Comparison of ENCODE assay signal across 8 mouse cellular contexts in genomic region chr2:80616854-80617737, GRCm38 (mm10). TPM values are rescaled to one million over a fixed set of nuclear protein-coding genes. Genes with fewer than 3 reads are reported as not detected.
DNase-seq lines count a peak whose midpoint lies in the region; ATAC-seq and TF ChIP-seq lines count a peak whose summit lies in the region.

Dusp19 (plus strand) TSS chr2:80617045.
Nup35 (plus strand) TSS chr2:80617236.

- H3K36me3 ChIP-seq in heart, embryonic 11.5 days (ENCODE audit: control insufficient read depth, insufficient read depth, low read length) = no peaks in the 10 kb centered on the region
- H3K36me3 ChIP-seq in kidney, embryonic 16.5 days (ENCODE audit: insufficient read depth, low read length) = 0 out of 2 replicates have a peak, but pooled peaks cover 2% of the 10 kb centered on the region
- H3K36me3 ChIP-seq in liver, adult 2 months (ENCODE audit: control insufficient read depth, insufficient read depth, low read length) = peaks cover 2% of the 10 kb centered on the region; the same call in 1 of the 2 replicates
- H3K36me3 ChIP-seq in myocyte (ENCODE audit: control insufficient read depth, insufficient read depth) = no peaks in the 10 kb centered on the region
- peaks cover 3% of the 10 kb centered on the region; the same call in 1 of the 2 replicates for H3K36me3 ChIP-seq in splenic B cell, adult 2 months (ENCODE audit: control insufficient read depth, insufficient read depth, low read length, poor library complexity, severe bottlenecking)

- H3K4me1 ChIP-seq in bone marrow macrophage, adult 2 months (ENCODE audit: control insufficient read depth, insufficient read depth, low read length) = peaks cover 8% of the 10 kb centered on the region
- H3K4me1 ChIP-seq in embryonic fibroblast, embryonic 13.5 days (ENCODE audit: control insufficient read depth, insufficient read depth, low read length) = no peaks in the 10 kb centered on the region; the same call in 1 of the 2 replicates
- no peaks in the 10 kb centered on the region for H3K4me1 ChIP-seq in heart, embryonic 11.5 days (ENCODE audit: control insufficient read depth, insufficient read depth, low read length)
- peaks cover 5% of the 10 kb centered on the region; the same call in 1 of the 2 replicates for H3K4me1 ChIP-seq in kidney, embryonic 16.5 days (ENCODE audit: insufficient read depth, low read length)
- peaks cover 3% of the 10 kb centered on the region; the same call in 1 of the 2 replicates for H3K4me1 ChIP-seq in liver, adult 2 months (ENCODE audit: control insufficient read depth, insufficient read depth, low read length)

- ATAC-seq in heart, embryonic 11.5 days (replicated peaks; ENCODE audit: insufficient number of reproducible peaks, low FRiP score, low TSS enrichment) = peak; percentile 97
- peak; percentile 100 for ATAC-seq in kidney, embryonic 16.5 days (ENCODE audit: low FRiP score, low TSS enrichment)

- peak within 1 kb of the TSS; percentile 86 for H3K4me2 ChIP-seq in heart, embryonic 11.5 days
- peak within 1 kb of the TSS; percentile 77 for H3K4me2 ChIP-seq in kidney, embryonic 16.5 days (replicated peaks; ENCODE audit: low read depth, low read length)
- H3K4me2 ChIP-seq in myocyte (ENCODE audit: low read depth) = peak within 1 kb of the TSS; percentile 84

- WGBS in heart, embryonic 11.5 days (ENCODE audit: insufficient replicate concordance) = 1% methylated on average over 21 of the region's 21 CpGs
- WGBS in kidney, embryonic 16.5 days = under 1% methylated on average over 21 of the region's 21 CpGs
- WGBS in liver, adult 2 months = under 1% methylated on average over 21 of the region's 21 CpGs

- H3K9ac ChIP-seq in heart, embryonic 11.5 days (ENCODE audit: low read depth, low read length) = peak within 1 kb of the TSS; percentile 81
- peak within 1 kb of the TSS; percentile 84 for H3K9ac ChIP-seq in kidney, embryonic 16.5 days (replicated peaks; ENCODE audit: low read length)
- H3K9ac ChIP-seq in liver, adult 2 months (ENCODE audit: low read depth, low read length) = peak within 1 kb of the TSS; percentile 56

- H3K27me3 ChIP-seq in heart, embryonic 11.5 days (ENCODE audit: control insufficient read depth, insufficient read depth, low read length) = no peaks in the 10 kb centered on the region
- no peaks in the 10 kb centered on the region for H3K27me3 ChIP-seq in kidney, embryonic 16.5 days (ENCODE audit: insufficient read depth, low read length)
- no peaks in the 10 kb centered on the region for H3K27me3 ChIP-seq in liver, adult 2 months (ENCODE audit: control insufficient read depth, insufficient read depth, low read length)
- H3K27me3 ChIP-seq in myocyte (ENCODE audit: control insufficient read depth, insufficient read depth, insufficient read length) = no peaks in the 10 kb centered on the region
- no peaks in the 10 kb centered on the region for H3K27me3 ChIP-seq in splenic B cell, adult 2 months (ENCODE audit: control insufficient read depth, insufficient read depth, low read length, poor library complexity, severe bottlenecking)

- H3K9me3 ChIP-seq in heart, embryonic 11.5 days (replicated peaks; ENCODE audit: control insufficient read depth, low read length) = no peaks in the 10 kb centered on the region
- no peaks in the 10 kb centered on the region for H3K9me3 ChIP-seq in kidney, embryonic 16.5 days (ENCODE audit: low read length)

- no peak for TF ChIP-seq CTCF in bone marrow macrophage, adult 2 months (IDR thresholded peaks at IDR 0.05; ENCODE audit: low read depth, low read length)
- no peak for TF ChIP-seq CTCF in embryonic fibroblast, embryonic 13.5 days (IDR thresholded peaks at IDR 0.05; ENCODE audit: borderline replicate concordance, insufficient read depth, low read length)
- no peak for TF ChIP-seq CTCF in liver, adult 2 months (IDR thresholded peaks at IDR 0.05; ENCODE audit: low read depth, low read length)

- peak; percentile 93 for DNase-seq in A20 (ENCODE audit: low read depth, low spot score)
- peak; percentile 80 for DNase-seq in liver, adult 2 months (ENCODE audit: extremely low read depth, low read depth, low spot score)
- DNase-seq in splenic B cell, adult 2 months (ENCODE audit: low read depth, low spot score) = peak; percentile 93

- peak within 1 kb of the TSS; percentile 66 for H3K4me3 ChIP-seq in bone marrow macrophage, adult 2 months (ENCODE audit: insufficient read depth, low read length)
- H3K4me3 ChIP-seq in embryonic fibroblast, embryonic 13.5 days (ENCODE audit: insufficient read depth, low read length) = peak within 1 kb of the TSS; percentile 80
- H3K4me3 ChIP-seq in heart, embryonic 11.5 days (ENCODE audit: low read depth, low read length) = peak within 1 kb of the TSS; percentile 72
- peak within 1 kb of the TSS; percentile 78 for H3K4me3 ChIP-seq in kidney, embryonic 16.5 days (ENCODE audit: low read length)
- peak within 1 kb of the TSS; percentile 56 for H3K4me3 ChIP-seq in liver, adult 2 months (ENCODE audit: insufficient read depth, low read depth, low read length)
- peak within 1 kb of the TSS; percentile 42 for H3K4me3 ChIP-seq in myocyte

- H3K79me2 ChIP-seq in liver, adult 2 months (ENCODE audit: control insufficient read depth, insufficient read depth, low read length) = no peaks in the 10 kb centered on the region
- no peaks in the 10 kb centered on the region for H3K79me2 ChIP-seq in myocyte (ENCODE audit: control insufficient read depth, insufficient read depth)

- H3K27ac ChIP-seq in bone marrow macrophage, adult 2 months (ENCODE audit: insufficient read depth, low read depth, low read length) = peak within 1 kb of the TSS; percentile 46; the same call in 1 of the 2 replicates
- peak within 1 kb of the TSS; percentile 79 for H3K27ac ChIP-seq in embryonic fibroblast, embryonic 13.5 days (ENCODE audit: insufficient read depth, low read length)
- H3K27ac ChIP-seq in heart, embryonic 11.5 days (ENCODE audit: low read depth, low read length) = peak within 1 kb of the TSS; percentile 74
- peak within 1 kb of the TSS; percentile 63 for H3K27ac ChIP-seq in kidney, embryonic 16.5 days (ENCODE audit: low read length)
- H3K27ac ChIP-seq in liver, adult 2 months (replicated peaks; ENCODE audit: insufficient read depth, low read depth, low read length) = peak within 1 kb of the TSS; percentile 35; the same call in 1 of the 2 replicates

- H3ac ChIP-seq in myocyte (ENCODE audit: control insufficient read depth, insufficient read length) = peak within 1 kb of the TSS; percentile 60

- no peak for TF ChIP-seq POLR2A in bone marrow macrophage, adult 2 months (IDR thresholded peaks at IDR 0.05; ENCODE audit: borderline replicate concordance, low read depth, low read length)
- TF ChIP-seq POLR2A in embryonic fibroblast, embryonic 13.5 days (IDR thresholded peaks at IDR 0.05; ENCODE audit: low read depth, low read length) = peak; percentile 95
- TF ChIP-seq POLR2A in liver, adult 2 months (IDR thresholded peaks at IDR 0.05; ENCODE audit: extremely low read depth, insufficient read depth, low read length) = peak; percentile 74; the same call in 1 of the 2 replicates
- TF ChIP-seq POLR2A in myocyte (IDR thresholded peaks at IDR 0.05; ENCODE audit: insufficient read length, low read depth) = peak; percentile 69

TF ChIP-seq in myocyte, 11 proteins besides CTCF, POLR2A, EP300 and RAD21:
- TF ChIP-seq REST (IDR thresholded peaks at IDR 0.05; ENCODE audit: insufficient read depth, insufficient read length) (no peak), POLR2AphosphoS2 (IDR thresholded peaks at IDR 0.05; ENCODE audit: insufficient read length, low read depth) (peak; percentile 56), TCF3 (IDR thresholded peaks at IDR 0.05; ENCODE audit: insufficient read length, low read depth) (no peak), MYOD1 (IDR thresholded peaks at IDR 0.05; ENCODE audit: control insufficient read depth in 1 of 3, insufficient read length in 2 of 3, low read depth in 2 of 3) (no peak), TCF12 (IDR thresholded peaks at IDR 0.05; ENCODE audit: insufficient read depth, poor library complexity, severe bottlenecking) (no peak)

RNA-seq across cellular contexts. Expression of gene Dusp19, which starts in this region (rescaled TPM):
- polyA plus RNA-seq in bone marrow macrophage, adult 2 months (2012; ENCODE audit: insufficient read depth, insufficient read length, missing spikeins) = 6.2 and 6.8 TPM in 2 replicates
- polyA plus RNA-seq in embryonic fibroblast, embryonic 13.5 days (2011; ENCODE audit: insufficient read length, low read depth, missing spikeins) = 15.0 and 19.3 TPM in 2 replicates
- 12.0 and 13.3 TPM in 2 replicates for polyA plus RNA-seq in heart, embryonic 11.5 days (2014; fragmentation: Nextera tagmentation; extraction: Ambion mirVana)
- polyA plus RNA-seq in kidney, embryonic 16.5 days (2015; fragmentation: Nextera tagmentation; extraction: Ambion mirVana) = 14.3 TPM in 2 replicates
- 10.3 and 12.6 TPM in 2 replicates for total RNA-seq in liver, adult 2 months (2014; rRNA removed)
- polyA plus RNA-seq in liver, adult 2 months (2012; rRNA removed) = 3.4 and 3.5 TPM in 2 replicates
- polyA plus RNA-seq in myocyte (2012; fragmentation: generic; extraction: Trizol) = 3.4 TPM

RNA-seq across cellular contexts. Expression of gene Nup35, which starts in this region (rescaled TPM):
- 10.8 and 12.9 TPM in 2 replicates for polyA plus RNA-seq in bone marrow macrophage, adult 2 months (2012; ENCODE audit: insufficient read depth, insufficient read length, missing spikeins)
- polyA plus RNA-seq in embryonic fibroblast, embryonic 13.5 days (2011; ENCODE audit: insufficient read length, low read depth, missing spikeins) = 31.2 and 39.1 TPM in 2 replicates
- 29.3 and 29.8 TPM in 2 replicates for polyA plus RNA-seq in heart, embryonic 11.5 days (2014; fragmentation: Nextera tagmentation; extraction: Ambion mirVana)
- polyA plus RNA-seq in kidney, embryonic 16.5 days (2015; fragmentation: Nextera tagmentation; extraction: Ambion mirVana) = 50.3 and 55.0 TPM in 2 replicates
- 4.8 and 6.0 TPM in 2 replicates for total RNA-seq in liver, adult 2 months (2014; rRNA removed)
- polyA plus RNA-seq in liver, adult 2 months (2012; rRNA removed) = 9.1 and 9.5 TPM in 2 replicates
- polyA plus RNA-seq in myocyte (2012; fragmentation: generic; extraction: Trizol) = 17.1 TPM

Comparison
In these comparisons a context has a peak if more than half of its experiments do, and no peak if none do; other contexts are left out.
1. Peak in every context shown above with its lines: DNase-seq, ATAC-seq, H3K4me3 ChIP-seq and H3K27ac ChIP-seq.